Mouse (Mus musculus): ENCODE data around the gene Mecom. TPM values are rescaled to one million over a fixed set of nuclear protein-coding genes. Genes with fewer than 3 reads are reported as not detected.

Gene Mecom
- polyA plus RNA-seq, 1 experiment from 2014 or later = 46.4 TPM

- Histone ChIP-seq H3K27me3 (replicated peaks) (no peaks in the 10 kb centered on the region), H3K27ac (no peak overlapping the region; the same call in 1 of the 2 replicates), H3K9me3 (no peaks in the 10 kb centered on the region), H3K4me1 (0 out of 2 replicates have a peak, but pooled peaks cover 7% of the 10 kb centered on the region), H3K4me2 (no peak overlapping the region), H3K9ac (no peak overlapping the region), H3K4me3 (replicated peaks) (no peak overlapping the region), H3K36me3 (no peaks in the 10 kb centered on the region)
- 60% methylated on average over 15 of the region's 15 CpGs for WGBS
- no peak for ATAC-seq (ENCODE audit: insufficient read depth, low FRiP score, low read depth)
These were observed 94.0 kb downstream of the Mecom start for GRCm38 (mm10) chr3:30453546-30454455.

- Histone ChIP-seq H3K4me2 (no peak overlapping the region), H3K27me3 (replicated peaks) (no peaks in the 10 kb centered on the region), H3K27ac (no peak overlapping the region), H3K9me3 (no peaks in the 10 kb centered on the region), H3K9ac (no peak overlapping the region), H3K4me3 (replicated peaks) (no peak overlapping the region), H3K4me1 (0 out of 2 replicates have a peak, but pooled peaks cover 7% of the 10 kb centered on the region), H3K36me3 (no peaks in the 10 kb centered on the region)
- no peak for ATAC-seq (ENCODE audit: insufficient read depth, low FRiP score, low read depth)
- 75% methylated on average over 6 of the region's 6 CpGs for WGBS
These were observed 94.8 kb downstream of the Mecom start for GRCm38 (mm10) chr3:30453046-30453445.

- Histone ChIP-seq H3K27me3 (replicated peaks) (no peaks in the 10 kb centered on the region), H3K4me2 (no peak overlapping the region), H3K4me3 (replicated peaks) (no peak overlapping the region), H3K9me3 (no peaks in the 10 kb centered on the region), H3K9ac (no peak overlapping the region), H3K27ac (no peak overlapping the region), H3K36me3 (no peaks in the 10 kb centered on the region), H3K4me1 (0 out of 2 replicates have a peak, but pooled peaks cover 7% of the 10 kb centered on the region)
- no peak for ATAC-seq (ENCODE audit: insufficient read depth, low FRiP score, low read depth)
- 65% methylated on average over 7 of the region's 7 CpGs for WGBS
These were observed 95.3 kb downstream of the Mecom start for GRCm38 (mm10) chr3:30452511-30452910.

GRCm38 (mm10) chr3:30450206-30450965 is 97.4 kb downstream of the Mecom start:
- Histone ChIP-seq H3K27ac (peak overlapping the region; percentile 60), H3K9ac (no peak overlapping the region), H3K36me3 (no peaks in the 10 kb centered on the region), H3K4me3 (replicated peaks) (no peak overlapping the region), H3K4me1 (0 out of 2 replicates have a peak, but pooled peaks cover 7% of the 10 kb centered on the region), H3K27me3 (replicated peaks) (no peaks in the 10 kb centered on the region), H3K9me3 (no peaks in the 10 kb centered on the region), H3K4me2 (no peak overlapping the region)
- WGBS = 54% methylated on average over 10 of the region's 10 CpGs
- ATAC-seq (ENCODE audit: insufficient read depth, low FRiP score, low read depth) = peak; percentile 82

- Histone ChIP-seq H3K9ac (no peak overlapping the region), H3K27ac (no peak overlapping the region), H3K9me3 (no peaks in the 10 kb centered on the region), H3K4me2 (no peak overlapping the region), H3K4me1 (0 out of 2 replicates have a peak, but pooled peaks cover 5% of the 10 kb centered on the region), H3K4me3 (replicated peaks) (no peak overlapping the region), H3K36me3 (no peaks in the 10 kb centered on the region), H3K27me3 (replicated peaks) (no peaks in the 10 kb centered on the region)
- no peak for ATAC-seq (ENCODE audit: insufficient read depth, low FRiP score, low read depth)
- WGBS = 95% methylated on average over 1 of the region's 1 CpGs
These were observed 99.2 kb downstream of the Mecom start for GRCm38 (mm10) chr3:30448624-30449023.

- Histone ChIP-seq H3K4me3 (replicated peaks) (no peak overlapping the region), H3K27me3 (replicated peaks) (no peaks in the 10 kb centered on the region), H3K27ac (no peak overlapping the region), H3K4me2 (no peak overlapping the region), H3K9me3 (no peaks in the 10 kb centered on the region), H3K4me1 (0 out of 2 replicates have a peak, but pooled peaks cover 2% of the 10 kb centered on the region), H3K9ac (no peak overlapping the region), H3K36me3 (no peaks in the 10 kb centered on the region)
- no peak for ATAC-seq (ENCODE audit: insufficient read depth, low FRiP score, low read depth)
- WGBS = 90% methylated on average over 6 of the region's 6 CpGs
These were observed 101.8 kb downstream of the Mecom start for GRCm38 (mm10) chr3:30445970-30446442.

GRCm38 (mm10) chr3:30445247-30445969 is 102.4 kb downstream of the Mecom start:
- ATAC-seq (ENCODE audit: insufficient read depth, low FRiP score, low read depth) = no peak
- Histone ChIP-seq H3K9me3 (no peaks in the 10 kb centered on the region), H3K9ac (no peak overlapping the region), H3K36me3 (no peaks in the 10 kb centered on the region), H3K4me3 (replicated peaks) (no peak overlapping the region), H3K27ac (no peak overlapping the region), H3K4me1 (no peaks in the 10 kb centered on the region), H3K27me3 (replicated peaks) (no peaks in the 10 kb centered on the region), H3K4me2 (no peak overlapping the region)
- WGBS = 92% methylated on average over 4 of the region's 4 CpGs

- no peaks in the 10 kb centered on the region for H3K27me3 ChIP-seq (replicated peaks)
- H3K9me3 ChIP-seq = no peaks in the 10 kb centered on the region
- no peak overlapping the region for H3K27ac ChIP-seq
- H3K4me3 ChIP-seq (replicated peaks) = no peak overlapping the region
- H3K4me1 ChIP-seq = no peaks in the 10 kb centered on the region
- no peaks in the 10 kb centered on the region for H3K36me3 ChIP-seq
- no peak for ATAC-seq (ENCODE audit: insufficient read depth, low FRiP score, low read depth)
- no peak overlapping the region for H3K9ac ChIP-seq
- no peak overlapping the region for H3K4me2 ChIP-seq
These were observed 106.2 kb downstream of the Mecom start for GRCm38 (mm10) chr3:30441646-30442045.

- H3K4me2 ChIP-seq = no peak overlapping the region
These were observed 109.8 kb downstream of the Mecom start for GRCm38 (mm10) chr3:30438007-30438406.

GRCm38 (mm10) chr3:30436561-30436960 is 111.2 kb downstream of the Mecom start:
- H3K27me3 ChIP-seq (replicated peaks) = no peaks in the 10 kb centered on the region
- H3K4me2 ChIP-seq = no peak overlapping the region
- H3K27ac ChIP-seq = no peak overlapping the region
- no peaks in the 10 kb centered on the region for H3K9me3 ChIP-seq
- WGBS = 87% methylated on average over 6 of the region's 6 CpGs
- no peak overlapping the region for H3K9ac ChIP-seq
- no peaks in the 10 kb centered on the region for H3K4me1 ChIP-seq
- ATAC-seq (ENCODE audit: insufficient read depth, low FRiP score, low read depth) = no peak
- no peaks in the 10 kb centered on the region for H3K36me3 ChIP-seq
- H3K4me3 ChIP-seq (replicated peaks) = no peak overlapping the region

More at GRCm38 (mm10) chr3:30438007-30438406, 109.8 kb downstream of the Mecom start:
- H3K27ac ChIP-seq = no peak overlapping the region
- no peaks in the 10 kb centered on the region for H3K4me1 ChIP-seq
- H3K27me3 ChIP-seq (replicated peaks) = no peaks in the 10 kb centered on the region
- WGBS = 39% methylated on average over 7 of the region's 7 CpGs
- H3K9me3 ChIP-seq = no peaks in the 10 kb centered on the region
- no peak overlapping the region for H3K4me3 ChIP-seq (replicated peaks)
- H3K9ac ChIP-seq = no peak overlapping the region
- no peak for ATAC-seq (ENCODE audit: insufficient read depth, low FRiP score, low read depth)
- H3K36me3 ChIP-seq = no peaks in the 10 kb centered on the region

- no peak for ATAC-seq (ENCODE audit: insufficient read depth, low FRiP score, low read depth)
- no peak overlapping the region for H3K4me2 ChIP-seq
- no peaks in the 10 kb centered on the region for H3K36me3 ChIP-seq
- no peaks in the 10 kb centered on the region for H3K27me3 ChIP-seq (replicated peaks)
- no peak overlapping the region for H3K9ac ChIP-seq
- no peak overlapping the region for H3K4me3 ChIP-seq (replicated peaks)
- no peak overlapping the region for H3K27ac ChIP-seq
- 67% methylated on average over 9 of the region's 9 CpGs for WGBS
- no peaks in the 10 kb centered on the region for H3K9me3 ChIP-seq
- no peaks in the 10 kb centered on the region for H3K4me1 ChIP-seq
These were observed 111.7 kb downstream of the Mecom start for GRCm38 (mm10) chr3:30436131-30436530.

Data from stomach, embryonic 15.5 days (tissue).